Mouse (Mus musculus): ENCODE results near the gene Calcb.

Gene Calcb

DNA sequence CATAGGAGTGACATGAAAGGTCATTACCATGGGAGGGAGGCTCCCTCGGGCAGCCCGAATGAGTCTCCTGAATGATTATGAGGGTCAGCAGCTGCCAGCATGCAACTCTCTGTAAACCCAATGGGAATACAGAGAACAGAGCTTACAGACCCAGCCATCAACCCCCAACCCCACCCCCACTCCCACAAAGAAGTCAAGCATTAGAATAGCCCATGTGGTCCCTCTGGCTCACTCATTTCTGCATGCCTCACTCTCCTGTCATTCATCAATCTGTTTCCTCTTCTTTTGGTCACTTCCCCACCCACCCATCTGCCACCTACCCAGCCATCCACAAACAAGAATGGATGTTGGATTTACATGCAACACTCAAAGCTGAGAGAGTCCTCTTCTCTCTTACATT, 35.0 kb downstream of the Calcb start:
- no peak for DNase-seq (ENCODE audit: low spot score in 2 of 2)

DNA sequence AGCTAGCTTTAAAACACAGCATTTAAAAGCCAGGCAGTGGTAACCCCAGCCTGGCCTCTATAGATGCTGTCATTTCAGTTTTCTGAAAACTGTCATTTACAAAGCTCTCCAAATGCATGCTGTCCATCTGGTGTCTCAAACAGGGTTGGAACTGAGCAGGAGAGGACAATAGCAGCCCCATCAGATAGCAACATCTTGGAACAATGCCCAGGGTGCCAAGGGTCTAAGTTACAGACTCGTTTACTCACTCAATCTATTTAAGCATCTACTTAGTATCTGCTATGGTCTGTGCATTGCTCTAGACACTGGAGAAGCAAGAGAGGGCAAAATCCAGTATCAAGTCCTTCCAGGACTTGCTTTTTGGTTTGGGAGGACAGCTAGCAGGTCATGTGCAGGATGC, 35.8 kb downstream of the Calcb start:
- DNase-seq (ENCODE audit: low spot score in 2 of 2) = no peak

DNA sequence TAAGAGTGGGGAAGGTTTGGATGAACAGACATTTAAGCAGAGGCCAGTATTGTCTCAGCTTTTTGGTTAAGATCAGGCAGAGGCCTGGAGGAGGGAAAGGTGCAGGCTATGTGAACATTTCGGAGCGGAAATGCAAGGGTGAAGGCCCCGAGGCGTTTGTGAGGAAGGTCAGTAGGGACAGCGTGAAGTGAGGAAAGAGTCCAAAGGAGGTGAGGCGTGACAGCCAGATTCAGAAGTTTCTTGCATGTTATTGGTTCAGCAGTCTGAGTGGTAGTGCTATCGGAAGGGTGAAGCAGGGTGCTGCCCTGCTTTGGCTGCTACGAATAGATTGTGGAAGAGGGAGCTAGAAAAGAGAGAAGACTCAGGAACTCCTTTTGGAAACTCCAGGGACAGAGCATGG, 36.2 kb downstream of the Calcb start:
- DNase-seq (ENCODE audit: low spot score in 2 of 2) = no peak

DNA sequence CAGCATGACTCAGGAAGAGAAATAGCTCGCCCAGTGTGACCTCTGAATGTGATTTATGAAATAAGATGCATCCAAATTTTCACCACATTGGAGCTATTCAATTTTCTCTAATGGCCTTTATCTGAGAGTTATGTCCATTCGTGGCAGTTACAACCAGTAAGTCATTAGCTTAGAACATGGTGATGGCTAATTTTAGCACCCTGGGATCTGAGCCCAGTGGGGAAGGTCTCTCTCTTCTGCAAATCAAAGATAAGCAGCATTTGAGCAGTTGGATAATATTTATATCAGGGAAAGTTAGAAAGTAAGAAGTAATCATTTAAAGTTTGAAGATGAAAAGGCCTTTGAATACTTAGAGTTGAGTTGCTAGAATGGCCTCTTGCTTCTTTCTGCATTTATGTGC, 44.2 kb downstream of the Calcb start:
- no peak for DNase-seq (ENCODE audit: low spot score in 2 of 2)

DNA sequence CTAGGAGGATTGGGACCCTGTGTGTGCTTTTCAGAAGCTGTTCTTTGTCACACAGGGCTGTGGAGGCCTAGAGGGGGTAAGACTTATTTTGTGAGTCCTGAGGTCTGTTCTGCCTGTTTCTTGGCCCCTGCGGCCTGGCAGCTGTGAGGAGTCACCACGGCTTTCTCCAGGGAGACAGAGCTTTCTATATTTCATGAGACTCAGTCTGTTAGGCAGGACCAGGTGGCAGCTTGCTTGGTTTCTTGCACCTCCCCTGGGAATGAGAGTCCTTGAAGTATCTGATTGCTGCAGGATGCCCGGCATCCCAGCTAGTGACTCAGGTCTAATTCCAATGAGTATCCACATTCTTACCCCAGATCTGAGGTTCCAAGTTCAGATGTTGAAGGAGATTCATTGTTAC, 46.8 kb downstream of the Calcb start:
- no peak for DNase-seq (ENCODE audit: low spot score in 2 of 2)

DNA sequence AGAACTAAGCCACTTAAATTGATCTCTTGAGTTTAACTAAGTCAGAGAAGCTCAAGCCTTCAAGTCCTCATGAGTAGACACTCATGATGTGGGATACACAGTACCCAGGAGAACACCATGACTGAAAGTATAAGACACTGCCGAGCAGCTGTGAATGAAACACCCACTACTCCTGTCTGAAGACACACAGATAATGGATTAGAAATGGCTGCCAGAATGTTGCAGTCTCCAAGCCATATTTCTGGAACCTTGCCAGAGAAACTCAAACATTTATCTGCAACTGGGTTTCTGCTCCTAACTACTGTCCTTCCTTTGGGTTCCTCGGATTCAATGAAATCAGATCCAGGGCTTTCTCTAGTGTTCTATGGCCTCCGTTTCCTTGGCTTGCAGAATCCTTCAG, 48.1 kb downstream of the Calcb start:
- no peak for DNase-seq (ENCODE audit: low spot score in 2 of 2)

DNA sequence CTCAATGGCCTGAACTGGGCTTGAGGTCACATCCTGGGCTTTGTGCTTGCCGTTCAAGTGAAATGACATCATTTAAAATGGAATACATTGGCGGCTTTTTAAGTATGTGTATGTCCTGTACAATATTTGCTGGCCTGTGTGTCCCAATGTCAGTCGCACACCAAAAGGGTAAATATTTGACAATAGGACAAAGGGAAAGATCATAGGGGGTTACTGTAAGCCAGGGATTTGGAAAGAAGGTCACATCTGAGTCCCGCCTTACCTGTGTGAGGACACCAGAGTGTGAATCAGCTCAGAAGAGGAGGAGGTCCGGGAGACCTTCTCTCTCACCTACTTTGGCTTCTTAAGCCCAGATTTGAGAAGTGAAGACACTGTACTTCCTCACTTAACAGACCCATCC, 50.1 kb downstream of the Calcb start:
- DNase-seq (ENCODE audit: low spot score in 2 of 2) = no peak

DNA sequence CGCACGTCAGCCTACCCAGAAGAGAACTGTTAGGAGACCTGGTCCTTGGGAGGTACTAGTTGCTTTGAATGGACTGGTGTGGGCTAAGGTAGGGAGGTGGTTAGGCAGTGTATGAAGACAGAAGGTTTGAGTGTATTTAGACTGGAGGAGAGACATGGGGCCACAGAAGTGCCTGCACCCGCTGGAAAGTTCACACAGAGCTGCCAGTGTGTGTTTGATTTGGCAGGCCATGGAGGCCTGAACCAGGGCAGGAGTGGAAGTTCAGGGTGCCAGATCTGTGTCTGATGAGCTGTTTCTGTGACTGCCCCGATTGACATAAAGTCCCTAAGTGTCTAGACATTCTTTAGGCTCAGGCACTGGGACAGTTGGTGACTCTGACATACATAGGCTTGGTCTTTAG, 50.6 kb downstream of the Calcb start:
- no peak for DNase-seq (ENCODE audit: low spot score in 2 of 2)

DNA sequence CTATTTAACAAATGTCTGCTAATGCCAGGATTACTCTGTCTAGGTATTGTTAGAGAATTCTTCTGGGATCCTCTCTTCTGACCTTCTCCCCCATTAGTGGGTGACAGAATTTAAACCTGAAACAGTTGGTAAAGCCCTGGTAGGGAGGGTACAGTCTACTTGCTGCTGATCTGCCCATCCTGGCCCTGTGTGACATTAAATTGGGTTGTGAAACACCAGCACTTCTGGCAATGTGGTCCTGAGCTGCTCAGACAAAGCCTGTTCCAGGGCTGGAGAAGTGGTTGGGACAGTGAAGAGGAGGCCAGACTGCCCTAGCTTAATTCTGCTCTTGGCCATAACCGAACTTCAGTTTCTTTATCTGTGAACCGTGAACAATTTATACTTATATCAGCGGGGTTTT, 52.1 kb downstream of the Calcb start:
- no peak for DNase-seq (ENCODE audit: low spot score in 2 of 2)

DNA sequence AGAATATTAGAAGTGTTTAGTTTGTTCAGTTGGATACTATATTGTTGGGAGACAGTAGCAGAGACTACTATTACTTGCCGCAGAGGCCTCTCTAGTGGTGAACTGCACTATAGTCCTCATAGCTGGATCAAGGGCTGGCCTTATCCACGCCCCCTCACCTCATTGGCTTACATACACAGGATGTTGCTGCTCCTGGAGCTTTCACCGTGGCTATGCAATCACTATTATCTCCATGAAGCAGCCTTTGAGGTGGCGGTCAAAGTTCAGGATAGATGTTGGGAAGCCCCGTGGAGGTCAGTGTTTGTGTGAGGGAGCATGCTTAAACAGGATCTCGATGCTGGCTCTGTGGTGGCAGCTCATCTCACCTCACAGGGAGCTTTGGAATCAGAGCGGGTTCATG, 53.4 kb downstream of the Calcb start:
- no peak for DNase-seq (ENCODE audit: low spot score in 2 of 2)

All from frontal cortex, postnatal 10 days (tissue).